Mouse (Mus musculus) cerebellum, postnatal 10 days (tissue): ENCODE measurements around the gene Sbpl.
A peak's percentile ranks its signal among the peaks of the same experiment; 100 is the strongest.

Experiments
- DNase-seq, 2 experiments: peaks; one replicate each; pipeline ENCODE4 v3.0.0; 2021; ENCODE audit warnings: mixed read lengths in 2 of 2

Gene Sbpl

DNA sequence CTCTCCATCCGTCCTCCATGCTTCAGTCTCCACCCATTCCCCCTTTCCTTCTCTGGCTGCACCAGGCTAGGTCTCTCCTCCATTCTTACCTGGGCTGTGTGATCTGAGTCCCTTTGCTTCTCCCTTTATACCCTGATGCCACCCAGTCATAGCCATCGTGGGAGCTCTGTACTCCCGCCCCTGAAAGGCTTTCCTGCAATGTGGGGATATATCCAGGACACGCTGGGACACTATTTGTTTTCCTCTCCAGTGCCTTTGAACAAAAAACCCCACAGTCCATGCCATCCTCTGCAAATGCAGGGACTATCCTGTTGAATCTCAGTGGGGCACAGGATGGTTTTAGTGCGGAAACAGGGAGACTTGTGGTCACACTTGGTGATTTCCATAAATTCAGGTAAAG, at the start of gene Sbpl:
Sbpl (minus strand) TSS at position 101 of the 400 bp plus-strand sequence.
- no peak for DNase-seq

DNA sequence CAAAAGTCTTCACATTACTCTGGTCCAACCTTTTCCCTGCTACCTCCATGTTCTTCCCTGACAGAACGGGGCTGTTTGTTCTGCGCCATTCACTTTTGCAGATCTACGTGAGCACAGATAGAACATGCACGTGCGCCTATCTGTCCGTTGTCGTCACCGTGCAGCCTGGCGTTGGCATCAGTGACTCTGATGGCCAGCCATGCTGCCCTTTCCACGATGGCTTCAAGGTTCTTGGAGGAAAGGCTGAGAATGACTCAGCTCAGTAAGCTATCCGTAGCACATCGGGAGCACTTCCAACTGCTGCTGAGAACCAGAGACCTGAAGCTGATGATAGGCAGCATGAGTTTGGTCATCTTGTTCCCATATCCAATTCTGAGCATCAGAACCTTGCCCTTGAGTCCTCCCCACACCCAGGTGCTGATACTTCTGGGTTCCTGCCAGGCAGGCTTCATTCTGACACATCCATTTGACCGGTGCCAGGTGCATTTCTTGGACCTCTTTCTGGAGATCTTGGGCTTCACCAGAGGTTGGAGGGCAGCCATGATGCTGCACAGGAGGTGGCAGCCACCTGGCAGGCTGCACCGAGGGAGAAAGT, 49.1 kb upstream of the Sbpl start:
- peak; percentile 71 to 72 for DNase-seq

- DNase-seq = peak; percentile 49 to 63
Observed at GRCm38 (mm10) chr17:24000404-24000803, 45.3 kb upstream of the Sbpl start.

DNA sequence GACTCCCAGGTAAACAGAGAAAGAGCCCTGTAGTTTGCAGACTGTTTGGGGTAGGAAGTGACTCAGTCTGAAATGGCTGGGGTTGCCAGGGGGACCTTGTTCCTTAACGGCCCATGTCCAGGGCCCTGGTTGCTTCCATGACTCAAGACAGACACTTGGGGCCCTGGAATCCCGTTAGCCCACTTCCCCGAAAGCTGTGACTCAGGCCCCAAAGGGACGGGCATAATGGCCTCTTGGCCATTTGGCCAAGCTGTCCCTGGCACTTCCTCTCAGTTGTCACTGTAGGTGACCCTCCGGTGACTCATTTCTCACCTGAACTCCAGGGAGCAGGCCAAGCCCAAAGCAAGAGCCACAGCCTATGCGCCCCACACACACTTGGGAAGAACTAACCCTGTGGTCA, 43.3 kb upstream of the Sbpl start:
- DNase-seq = no peak

- DNase-seq = no peak
Observed at GRCm38 (mm10) chr17:23997901-23998300, 42.8 kb upstream of the Sbpl start, which contains the start of gene Prss22. Gene Prss22 (minus strand): TSS chr17:23998100.

- no peak for DNase-seq
Observed at GRCm38 (mm10) chr17:23995421-23995820, 40.3 kb upstream of the Sbpl start.

GRCm38 (mm10) chr17:23994667-23995066, 39.6 kb upstream of the Sbpl start:
- no peak for DNase-seq

- DNase-seq = peak; percentile 98 to 99
Observed at GRCm38 (mm10) chr17:23993559-23994428, 38.7 kb upstream of the Sbpl start.

- DNase-seq = no peak
Observed at GRCm38 (mm10) chr17:23992789-23993553, 37.9 kb upstream of the Sbpl start.

GRCm38 (mm10) chr17:23989802-23990201, 34.7 kb upstream of the Sbpl start:
- DNase-seq = peak in 1 of 2 experiments; percentile 37

- no peak for DNase-seq
Observed at GRCm38 (mm10) chr17:23984989-23985388, 29.9 kb upstream of the Sbpl start.

DNA sequence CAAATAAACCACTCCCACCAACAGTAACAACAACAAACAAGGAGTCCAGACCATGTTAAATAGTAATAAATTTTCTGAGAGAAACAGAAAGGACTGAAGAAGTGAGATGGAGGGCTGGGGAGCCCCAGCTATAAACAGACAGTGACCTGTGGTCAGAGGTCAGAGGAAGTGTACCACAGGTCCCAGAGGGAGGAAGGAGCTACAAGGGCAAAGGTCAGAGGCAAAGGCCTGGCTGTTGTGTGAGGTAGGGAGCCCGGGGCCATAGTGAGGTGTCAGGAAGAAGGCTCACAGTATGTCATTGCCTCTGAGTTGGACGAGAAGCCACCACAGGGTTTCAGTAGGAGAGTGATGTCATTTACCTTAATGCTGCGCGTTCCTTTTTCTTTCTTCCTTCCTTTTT, 27.8 kb upstream of the Sbpl start:
- no peak for DNase-seq

DNA sequence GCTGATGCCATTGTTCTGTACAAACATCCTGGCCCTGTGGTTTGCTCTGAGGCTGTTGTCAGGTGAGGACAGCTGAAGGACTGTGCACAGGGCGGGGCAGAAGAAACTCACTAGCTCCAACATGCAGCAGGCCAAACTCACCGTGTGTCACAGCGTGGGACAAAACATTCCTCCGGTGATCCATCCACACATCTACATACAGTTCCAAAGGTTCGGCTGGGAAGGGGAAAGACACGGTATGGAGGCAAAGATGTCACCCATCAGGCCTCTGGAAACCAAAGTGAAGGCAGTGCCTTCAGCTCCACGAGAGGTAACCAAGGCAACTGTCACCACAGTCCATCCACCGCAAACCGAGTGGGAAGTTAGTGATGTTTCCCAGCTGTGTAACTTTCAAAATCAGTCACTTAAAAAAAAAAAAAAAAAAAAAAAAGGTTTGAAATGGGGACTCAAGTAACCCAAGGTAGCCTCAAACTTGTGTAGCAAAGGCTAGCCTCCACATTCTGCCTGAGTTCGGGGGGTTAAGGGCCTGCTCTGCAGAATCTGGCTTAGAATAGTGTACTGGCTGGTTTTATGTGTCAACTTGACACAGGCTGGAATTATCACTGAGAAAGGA, 25.3 kb upstream of the Sbpl start, which contains the start of gene Prss30:
Prss30 (minus strand) TSS at position 270 of the 613 bp plus-strand sequence.
- DNase-seq = no peak

DNA sequence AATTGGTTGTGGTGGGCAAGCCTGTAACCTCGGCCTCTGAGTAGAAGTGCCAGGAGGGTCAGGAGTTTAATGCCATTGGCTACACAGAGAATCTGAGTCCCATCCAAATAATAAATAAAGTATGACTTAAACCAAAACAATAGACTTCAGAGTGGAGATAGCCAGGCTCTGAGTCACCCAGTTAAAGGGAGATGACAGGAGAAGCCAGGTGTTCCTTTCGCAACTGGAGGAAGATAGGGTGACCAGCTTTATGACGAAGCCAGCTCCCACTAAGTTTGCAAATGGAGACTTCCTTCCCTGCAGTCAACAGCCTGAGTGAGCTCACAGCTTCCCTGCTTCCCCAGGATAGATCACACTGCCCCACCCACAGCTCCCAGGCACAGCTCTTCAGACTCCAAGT, 24.4 kb upstream of the Sbpl start:
- DNase-seq = no peak

- no peak for DNase-seq
Observed at GRCm38 (mm10) chr17:23976665-23977064, 21.6 kb upstream of the Sbpl start.

- DNase-seq = no peak
Observed at GRCm38 (mm10) chr17:23971315-23971714, 16.2 kb upstream of the Sbpl start.

DNA sequence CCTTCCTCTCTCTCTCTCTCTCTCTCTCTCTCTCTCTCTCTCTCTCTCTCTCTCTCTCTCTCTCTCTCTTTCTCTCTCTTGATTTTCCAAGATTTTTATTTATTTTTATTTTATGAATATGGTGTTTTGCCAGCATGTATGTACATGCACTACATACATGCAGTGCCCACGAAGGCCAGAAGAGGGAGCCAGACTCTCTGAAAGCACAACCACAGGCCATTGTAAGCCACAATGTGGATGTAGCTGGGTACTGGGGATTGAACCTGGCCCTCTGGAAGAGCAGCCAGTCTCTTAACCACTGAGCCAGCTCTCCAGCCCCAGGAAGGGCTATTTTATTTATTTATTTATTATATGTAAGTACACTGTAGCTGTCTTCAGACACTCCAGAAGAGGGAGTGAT, 14.2 kb upstream of the Sbpl start:
- peak; percentile 87 to 91 for DNase-seq

DNA sequence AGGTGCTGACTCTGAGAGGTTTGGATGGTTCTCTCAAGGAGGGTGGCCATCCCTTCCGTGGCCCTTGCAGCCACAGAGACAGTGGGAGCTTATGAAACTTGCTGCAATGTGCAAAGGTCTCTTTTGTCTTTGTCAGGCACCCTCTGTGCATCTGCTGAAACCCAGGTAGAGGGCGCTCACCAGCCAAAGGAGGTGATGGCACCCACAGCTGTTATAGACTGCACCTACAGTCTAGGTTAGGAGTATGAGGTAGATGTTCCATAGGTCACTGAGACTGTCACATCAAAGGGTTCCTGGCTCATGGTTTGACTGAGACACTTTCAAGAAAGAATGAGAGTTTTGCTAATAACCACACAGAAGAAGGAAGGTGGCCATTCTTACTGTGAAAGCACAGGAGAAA, 13.7 kb upstream of the Sbpl start:
- DNase-seq = no peak

- DNase-seq = no peak
Observed at GRCm38 (mm10) chr17:23966658-23967401, 11.8 kb upstream of the Sbpl start.

GRCm38 (mm10) chr17:23965805-23966425, 10.8 kb upstream of the Sbpl start:
- peak; percentile 31 to 34 for DNase-seq

DNA sequence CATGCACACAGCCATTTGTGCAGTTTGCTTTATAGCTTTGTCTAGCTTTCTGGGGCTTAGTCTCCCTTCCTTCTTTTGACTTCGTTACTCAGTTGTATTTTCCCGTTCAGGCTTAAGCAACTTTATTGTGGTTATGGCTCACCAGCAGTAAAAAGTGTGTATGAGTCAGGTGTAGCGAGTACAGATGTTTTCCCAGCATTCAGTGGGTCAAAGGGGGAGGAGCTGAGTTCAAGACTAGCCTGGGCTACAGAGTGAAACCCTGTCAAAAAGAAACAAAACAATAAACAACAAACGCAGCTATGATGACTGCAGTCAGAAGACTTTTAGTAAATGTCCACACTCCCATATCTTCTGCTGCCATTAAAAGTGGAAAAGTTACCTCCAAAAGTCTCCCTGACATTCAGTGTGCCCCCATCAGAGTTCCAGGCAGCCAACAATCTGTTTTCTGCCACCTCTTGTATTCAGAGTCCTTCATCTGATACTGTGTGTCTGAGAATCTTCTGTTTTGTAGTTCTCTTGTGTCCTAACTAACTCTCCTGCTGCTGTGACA, 6.6 kb upstream of the Sbpl start:
- DNase-seq = no peak
